Mouse (Mus musculus) adrenal gland (tissue): ENCODE data around the gene Dlx3.

Experiments used
- intact Hi-C: fragments of 180-260 bp; cut with DNase I; formaldehyde crosslinking; loops from one replicate; pipeline ENCODE4 v1.15.1; 2025

The Dlx3 gene

DNA sequence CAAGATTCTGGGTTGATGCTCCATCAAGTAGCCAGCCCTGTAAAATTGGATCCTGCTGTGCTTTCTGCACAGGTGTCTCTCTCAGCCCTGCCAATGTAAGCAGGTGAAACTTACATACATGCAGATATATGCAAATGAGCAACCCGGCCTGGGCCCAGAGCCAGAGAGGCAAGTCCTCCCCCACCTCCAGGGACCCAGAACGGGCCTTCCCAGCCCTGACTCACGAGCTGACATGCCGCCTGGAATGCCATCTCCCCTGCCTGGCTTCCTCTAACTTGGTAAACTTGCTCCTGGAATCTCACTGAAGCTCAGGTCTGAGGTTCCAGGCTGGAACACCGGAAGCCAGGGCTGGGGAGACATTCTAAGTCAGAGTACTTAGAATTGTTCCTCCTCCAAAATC lies 33.2 kb downstream of the Dlx3 start:
- intact Hi-C loops, result no loop called here

- intact Hi-C loops, result no loop called here
These were observed 33.8 kb downstream of the Dlx3 start for GRCm38 (mm10) chr11:95153681-95154080.

DNA sequence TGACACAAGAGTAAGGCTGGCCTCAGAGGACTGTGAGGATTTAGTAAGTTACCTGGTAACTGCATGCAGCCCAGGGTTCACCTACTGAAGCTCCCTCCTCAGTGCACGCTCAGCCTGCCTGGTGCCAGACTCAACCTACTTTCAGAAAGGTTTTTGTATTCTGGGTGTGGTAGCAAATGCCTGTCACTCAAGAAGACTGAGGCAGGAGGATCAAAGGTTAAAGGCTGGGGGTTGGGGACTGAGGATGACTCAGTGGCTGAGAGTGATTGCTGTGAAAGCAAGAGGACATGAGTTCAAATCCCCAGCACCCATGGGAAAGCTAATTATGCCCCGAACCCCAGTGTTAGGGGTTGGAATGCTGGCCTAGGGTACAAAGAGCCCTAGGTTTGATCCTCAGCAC lies 35.6 kb downstream of the Dlx3 start:
- intact Hi-C loops, result no loop called here

- intact Hi-C loops, result no loop called here
These were observed 37.4 kb downstream of the Dlx3 start for GRCm38 (mm10) chr11:95157356-95157755.

DNA sequence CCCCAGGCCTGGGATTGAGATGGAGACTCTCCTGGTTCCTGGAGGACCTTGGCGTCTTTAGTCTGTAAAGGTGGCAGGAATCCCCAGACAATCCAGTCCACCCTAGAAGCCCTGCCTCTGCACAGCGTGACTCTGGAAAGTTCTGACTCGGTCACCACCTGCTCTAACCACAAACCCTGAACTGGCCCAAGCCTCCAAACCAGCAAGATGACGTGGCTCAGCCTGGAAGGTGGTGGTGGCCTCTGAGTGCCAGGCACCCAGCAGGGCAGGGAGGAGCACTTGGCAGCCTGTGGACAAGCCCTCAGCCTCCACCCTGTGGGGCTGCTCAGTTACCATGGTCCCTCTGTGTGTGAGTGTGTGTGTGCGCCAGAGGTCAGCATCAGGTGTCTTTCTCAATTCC lies 38.0 kb downstream of the Dlx3 start:
- intact Hi-C loops, result no loop called here

DNA sequence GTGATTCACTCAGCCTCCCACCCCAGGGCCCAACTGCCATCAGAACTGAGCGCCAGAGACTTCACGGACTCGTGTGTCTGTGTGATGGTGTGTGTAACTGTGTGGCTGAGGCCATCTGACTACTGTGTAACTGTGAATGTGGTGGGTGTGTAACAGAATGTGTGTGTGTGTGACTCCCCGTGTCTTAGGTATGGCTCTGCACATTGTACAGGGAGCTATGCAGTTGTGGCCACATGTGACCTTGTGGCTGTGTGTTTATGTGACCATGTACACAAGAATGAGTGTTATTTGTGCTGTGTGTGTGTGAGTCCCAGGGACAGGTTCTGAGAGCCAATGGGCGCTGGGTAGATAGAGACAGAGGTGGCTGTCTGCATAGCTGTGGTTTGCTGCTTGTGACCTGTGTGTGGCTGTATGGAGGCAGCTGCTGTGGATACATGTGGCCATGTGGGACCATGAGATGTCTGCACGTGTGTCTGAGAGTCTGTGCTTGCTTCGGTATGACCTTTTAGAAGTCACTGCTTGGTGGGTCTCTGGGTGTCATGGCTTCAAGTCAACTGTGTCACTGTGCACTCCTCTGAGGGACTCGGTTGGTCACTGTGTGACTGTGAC lies 39.9 kb downstream of the Dlx3 start:
- intact Hi-C loops, result no loop called here

DNA sequence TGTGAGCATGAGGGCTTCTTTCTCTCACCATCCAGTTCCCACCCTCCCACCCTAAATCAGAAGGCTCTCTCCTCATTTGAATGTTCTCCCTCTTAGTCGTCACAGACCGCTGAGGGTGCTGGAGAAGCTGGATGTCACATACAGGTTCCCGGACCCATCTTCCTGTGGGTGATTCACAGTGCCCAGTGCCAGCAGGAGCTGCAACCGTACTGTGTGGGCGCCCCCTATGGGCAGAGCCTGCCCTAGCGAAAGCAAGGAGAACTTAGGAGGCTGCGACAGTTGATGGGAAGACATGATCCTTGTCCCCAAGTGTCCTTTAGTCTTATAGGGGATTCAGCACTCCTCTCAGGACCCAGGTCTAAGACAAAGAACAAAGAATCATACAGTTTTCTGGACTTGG lies 40.8 kb downstream of the Dlx3 start:
- intact Hi-C loops, result no loop called here

GRCm38 (mm10) chr11:95161708-95162107 lies 41.8 kb downstream of the Dlx3 start:
- intact Hi-C loops, result no loop called here

GRCm38 (mm10) chr11:95165857-95166256 lies 45.9 kb downstream of the Dlx3 start:
- intact Hi-C loops, result no loop called here
